Mouse (Mus musculus): ENCODE measurements around the gene Dcakd. TPM values are rescaled to one million over a fixed set of nuclear protein-coding genes. Genes with fewer than 3 reads are reported as not detected.
A peak's percentile ranks its signal among the peaks of the same experiment; 100 is the strongest.

Dcakd gene
- polyA plus RNA-seq, 1 experiment from 2014 or later, result 170 TPM

- ATAC-seq (ENCODE audit: insufficient number of reproducible peaks, insufficient read depth, low FRiP score, low TSS enrichment), result no peak; the same call in 1 of the 2 replicates
- Histone ChIP-seq H3K4me2 (replicated peaks) (peak overlapping the region; percentile 76), H3K27ac (no peak overlapping the region), H3K4me3 (peak overlapping the region; percentile 46), H3K9me3 (no peaks in the 10 kb centered on the region), H3K9ac (peak overlapping the region; percentile 52), H3K27me3 (peaks cover 87% of the 10 kb centered on the region), H3K4me1 (peaks cover 40% of the 10 kb centered on the region), H3K36me3 (no peaks in the 10 kb centered on the region)
- 1% methylated on average over 51 of the region's 51 CpGs for WGBS
These were observed 79.8 kb downstream of the Dcakd start for GRCm38 (mm10) chr11:102948043-102948961.

- H3K4me2 ChIP-seq (replicated peaks), result peak overlapping the region; percentile 67
- peak overlapping the region; percentile 34 for H3K4me3 ChIP-seq
- peaks cover 97% of the 10 kb centered on the region for H3K27me3 ChIP-seq
- peaks cover 40% of the 10 kb centered on the region for H3K4me1 ChIP-seq
- no peak overlapping the region for H3K9ac ChIP-seq
- 3% methylated on average over 8 of the region's 8 CpGs for WGBS
- H3K27ac ChIP-seq, result no peak overlapping the region
- no peaks in the 10 kb centered on the region for H3K36me3 ChIP-seq
- H3K9me3 ChIP-seq, result no peaks in the 10 kb centered on the region
- no peak for ATAC-seq (ENCODE audit: insufficient number of reproducible peaks, insufficient read depth, low FRiP score, low TSS enrichment)
These were observed 81.2 kb downstream of the Dcakd start for GRCm38 (mm10) chr11:102946992-102947343.

- H3K4me3 ChIP-seq, result peak within 1 kb of the TSS; percentile 34
- peaks cover 40% of the 10 kb centered on the region for H3K4me1 ChIP-seq
- no peaks in the 10 kb centered on the region for H3K9me3 ChIP-seq
- no peaks in the 10 kb centered on the region for H3K36me3 ChIP-seq
- 1% methylated on average over 87 of the region's 87 CpGs for WGBS
- peak within 1 kb of the TSS; percentile 42; the same call in 1 of the 2 replicates for H3K9ac ChIP-seq
- H3K27ac ChIP-seq, result peak within 1 kb of the TSS; percentile 17; the same call in 1 of the 2 replicates
- peak within 1 kb of the TSS; percentile 67 for H3K4me2 ChIP-seq (replicated peaks)
- ATAC-seq (ENCODE audit: insufficient number of reproducible peaks, insufficient read depth, low FRiP score, low TSS enrichment), result peak; percentile 58
- peaks cover 97% of the 10 kb centered on the region for H3K27me3 ChIP-seq
These were observed 81.7 kb downstream of the Dcakd start, which contains the start of gene C1ql1 for GRCm38 (mm10) chr11:102946265-102946991. Gene C1ql1 (minus strand): TSS chr11:102946688.

- Histone ChIP-seq H3K4me3 (peak overlapping the region; percentile 34), H3K27ac (peak overlapping the region; percentile 17; the same call in 1 of the 2 replicates), H3K36me3 (no peaks in the 10 kb centered on the region), H3K27me3 (peaks cover 95% of the 10 kb centered on the region), H3K4me2 (replicated peaks) (peak overlapping the region; percentile 67), H3K9me3 (no peaks in the 10 kb centered on the region), H3K9ac (peak overlapping the region; percentile 42; the same call in 1 of the 2 replicates), H3K4me1 (peaks cover 40% of the 10 kb centered on the region)
- no peak for ATAC-seq (ENCODE audit: insufficient number of reproducible peaks, insufficient read depth, low FRiP score, low TSS enrichment)
- WGBS, result 2% methylated on average over 54 of the region's 54 CpGs
These were observed 82.5 kb downstream of the Dcakd start for GRCm38 (mm10) chr11:102945306-102946264.

Small RNA genes lying within 50 kb of the gene (microRNA-seq; reads per million reads assigned to microRNA genes)
- not detected for gene Mir6931

Other genes starting within 250 kb of the Dcakd start
- gene Gjc1, start 208.6 kb downstream of the Dcakd start, polyA plus RNA-seq (2016; fragmentation: Nextera tagmentation; extraction: Ambion mirVana), result 103 and 105 TPM in 2 replicates
- gene Higd1b, start 192.5 kb downstream of the Dcakd start, polyA plus RNA-seq (2016; fragmentation: Nextera tagmentation; extraction: Ambion mirVana), result not detected in 2 replicates
- 233 and 246 TPM in 2 replicates for gene Eftud2, start 147.3 kb downstream of the Dcakd start, polyA plus RNA-seq (2016; fragmentation: Nextera tagmentation; extraction: Ambion mirVana)
- gene Ccdc103, start 147.1 kb downstream of the Dcakd start, polyA plus RNA-seq (2016; fragmentation: Nextera tagmentation; extraction: Ambion mirVana), result 1.0 and 1.7 TPM in 2 replicates
- gene Fam187a, start 143.2 kb downstream of the Dcakd start, polyA plus RNA-seq (2016; fragmentation: Nextera tagmentation; extraction: Ambion mirVana), result 0.14 TPM in 1 of 2 replicates, not detected in the other
- 0.29 and 0.41 TPM in 2 replicates for gene Gfap, start 127.4 kb downstream of the Dcakd start, polyA plus RNA-seq (2016; fragmentation: Nextera tagmentation; extraction: Ambion mirVana)
- gene Kif18b, start 103.2 kb downstream of the Dcakd start, polyA plus RNA-seq (2016; fragmentation: Nextera tagmentation; extraction: Ambion mirVana), result 10.3 and 10.6 TPM in 2 replicates
- 3.7 and 3.9 TPM in 2 replicates for gene C1ql1, start 81.6 kb downstream of the Dcakd start, polyA plus RNA-seq (2016; fragmentation: Nextera tagmentation; extraction: Ambion mirVana)
- gene Nmt1, start 143 bp downstream of the Dcakd start, polyA plus RNA-seq (2016; fragmentation: Nextera tagmentation; extraction: Ambion mirVana), result 45.7 and 50.8 TPM in 2 replicates
- gene Plcd3, start 73.3 kb upstream of the Dcakd start, polyA plus RNA-seq (2016; fragmentation: Nextera tagmentation; extraction: Ambion mirVana), result 3.9 and 4.2 TPM in 2 replicates
- 9.7 and 11.2 TPM in 2 replicates for gene Acbd4, start 73.3 kb upstream of the Dcakd start, polyA plus RNA-seq (2016; fragmentation: Nextera tagmentation; extraction: Ambion mirVana)
- gene Hexim1, start 87.9 kb upstream of the Dcakd start, polyA plus RNA-seq (2016; fragmentation: Nextera tagmentation; extraction: Ambion mirVana), result 4.0 and 4.2 TPM in 2 replicates
- 13.5 and 13.8 TPM in 2 replicates for gene Hexim2, start 104.1 kb upstream of the Dcakd start, polyA plus RNA-seq (2016; fragmentation: Nextera tagmentation; extraction: Ambion mirVana)
- 0.97 and 1.8 TPM in 2 replicates for gene Fmnl1, start 142.8 kb upstream of the Dcakd start, polyA plus RNA-seq (2016; fragmentation: Nextera tagmentation; extraction: Ambion mirVana)
- 0.95 and 1.1 TPM in 2 replicates for gene 1700023F06Rik, start 180.2 kb upstream of the Dcakd start, polyA plus RNA-seq (2016; fragmentation: Nextera tagmentation; extraction: Ambion mirVana)
- not detected in 2 replicates for gene Spata32, start 190.1 kb upstream of the Dcakd start, polyA plus RNA-seq (2016; fragmentation: Nextera tagmentation; extraction: Ambion mirVana)
- 4.7 and 5.2 TPM in 2 replicates for gene Map3k14, start 239.1 kb upstream of the Dcakd start, polyA plus RNA-seq (2016; fragmentation: Nextera tagmentation; extraction: Ambion mirVana)